Mouse (Mus musculus): ENCODE measurements around the gene Tpst2.

Gene Tpst2

DNA sequence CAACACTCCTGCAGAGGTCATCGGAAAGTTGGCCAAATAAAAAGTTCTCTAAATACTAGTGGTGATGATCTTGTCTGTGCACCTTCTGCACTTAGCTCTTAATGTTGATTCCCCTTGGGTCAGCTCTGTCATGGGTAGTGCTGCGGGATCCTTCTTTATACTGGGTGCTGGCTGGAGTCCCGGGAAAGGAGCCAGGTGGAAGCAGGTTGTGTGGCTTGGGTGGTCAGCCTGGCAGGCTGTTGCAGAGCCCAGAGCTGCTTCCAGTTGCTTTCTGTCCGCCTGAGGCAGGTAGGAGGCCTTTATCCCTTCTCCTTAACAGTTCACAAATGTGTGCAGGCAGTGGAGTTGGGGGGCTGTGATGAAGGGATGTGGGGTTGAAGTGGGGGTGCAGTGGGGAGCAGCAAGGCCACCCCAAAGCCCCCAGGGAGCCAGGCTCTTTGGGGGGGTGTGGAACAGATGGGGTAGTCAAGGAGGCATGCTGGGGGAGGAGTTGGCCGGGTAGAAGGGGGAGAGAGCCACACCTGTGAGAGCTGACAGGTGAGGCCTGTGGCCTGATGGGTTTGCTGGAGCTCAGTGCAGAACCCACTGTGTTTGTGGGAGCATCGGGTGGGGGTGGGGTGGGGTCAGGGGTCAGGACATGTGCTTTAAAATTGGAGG, 5.8 kb downstream of the Tpst2 start:
- no peak for DNase-seq (ENCODE audit: low read depth, low spot score)

- DNase-seq (ENCODE audit: low read depth, low spot score), result no peak
Measured at GRCm38 (mm10) chr5:112282780-112283482, 6.4 kb downstream of the Tpst2 start.

DNA sequence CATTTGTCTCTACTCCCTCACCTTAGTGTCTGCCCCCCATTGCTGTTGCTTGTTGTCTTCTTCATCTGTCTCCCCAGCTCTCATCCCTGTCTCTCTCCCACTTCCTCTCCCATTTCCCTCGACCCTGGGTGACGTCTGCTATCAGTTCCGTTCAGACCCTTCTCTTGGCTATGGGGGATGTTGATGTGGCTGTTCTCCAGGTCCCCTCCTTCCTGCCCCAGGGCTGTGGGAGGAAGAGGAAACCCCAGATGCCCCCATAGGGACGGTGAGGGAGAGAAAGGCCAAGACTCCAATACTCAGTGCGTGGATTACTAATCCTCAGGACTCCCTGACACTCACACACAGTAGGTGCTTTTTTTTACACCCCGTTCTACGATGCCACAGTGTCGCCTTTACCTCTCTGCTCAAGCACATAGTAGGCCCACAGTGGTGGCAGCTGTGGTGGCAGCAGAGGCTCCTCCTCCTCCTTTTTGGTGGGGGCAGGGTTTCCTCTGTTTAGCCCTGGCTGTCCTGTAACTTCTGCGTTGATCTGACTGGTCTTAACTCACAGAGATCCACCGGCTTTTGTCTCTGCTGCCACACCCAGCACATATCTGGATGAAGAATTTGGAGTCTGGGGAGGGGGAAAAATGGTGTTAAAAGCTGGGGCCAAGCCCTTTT, 7.2 kb downstream of the Tpst2 start:
- DNase-seq (ENCODE audit: low read depth, low spot score), result no peak

- DNase-seq (ENCODE audit: low read depth, low spot score), result no peak
Measured at GRCm38 (mm10) chr5:112284203-112284582, 7.7 kb downstream of the Tpst2 start.

DNA sequence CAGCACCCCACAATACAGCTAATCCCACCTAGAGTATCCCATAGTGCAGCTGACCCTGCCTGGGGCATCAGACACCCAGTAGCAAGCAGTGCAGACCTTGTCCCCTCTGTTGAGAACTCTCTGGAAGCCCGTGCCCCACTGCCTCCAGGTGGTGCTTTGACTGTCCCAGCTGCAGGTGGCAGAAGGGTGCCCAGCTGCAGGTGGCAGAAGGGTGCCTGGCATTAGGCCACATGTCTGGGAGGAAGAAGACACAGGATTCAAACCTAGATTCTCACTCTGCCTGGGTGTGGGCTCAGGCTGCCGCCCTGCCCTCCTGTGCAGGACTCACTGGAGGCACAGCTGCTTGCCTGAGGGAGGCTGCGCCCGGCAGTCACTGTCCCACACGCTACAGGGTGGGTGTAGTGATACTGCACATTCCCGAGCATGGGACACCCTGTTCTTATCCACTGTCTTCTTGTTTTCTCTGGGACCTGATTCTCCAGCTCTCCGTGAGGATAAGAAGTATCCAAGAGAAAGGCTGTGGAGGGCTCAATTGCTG, 9.1 kb downstream of the Tpst2 start:
- DNase-seq (ENCODE audit: low read depth, low spot score), result no peak

DNA sequence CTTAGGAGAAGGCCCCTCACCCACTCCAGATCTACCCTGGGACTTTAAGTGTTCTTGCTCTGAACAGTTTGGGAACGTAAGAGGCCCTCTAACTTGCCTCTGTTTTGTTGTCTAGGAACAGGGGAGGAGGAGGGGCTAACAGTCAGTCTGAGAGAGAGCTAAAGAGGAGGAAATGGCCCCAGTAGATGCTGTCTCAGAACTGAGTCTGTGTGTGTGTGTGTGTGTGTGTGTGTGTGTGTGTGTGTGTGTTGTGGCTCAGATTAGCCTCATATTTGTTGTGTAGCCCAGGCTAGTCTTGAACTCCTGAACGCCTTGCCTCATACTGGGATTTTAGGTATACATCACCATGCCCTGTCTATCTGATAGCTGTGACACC, 10.1 kb downstream of the Tpst2 start:
- no peak for DNase-seq (ENCODE audit: low read depth, low spot score)

- no peak for DNase-seq (ENCODE audit: low read depth, low spot score)
Measured at GRCm38 (mm10) chr5:112286984-112287641, 10.6 kb downstream of the Tpst2 start.

DNA sequence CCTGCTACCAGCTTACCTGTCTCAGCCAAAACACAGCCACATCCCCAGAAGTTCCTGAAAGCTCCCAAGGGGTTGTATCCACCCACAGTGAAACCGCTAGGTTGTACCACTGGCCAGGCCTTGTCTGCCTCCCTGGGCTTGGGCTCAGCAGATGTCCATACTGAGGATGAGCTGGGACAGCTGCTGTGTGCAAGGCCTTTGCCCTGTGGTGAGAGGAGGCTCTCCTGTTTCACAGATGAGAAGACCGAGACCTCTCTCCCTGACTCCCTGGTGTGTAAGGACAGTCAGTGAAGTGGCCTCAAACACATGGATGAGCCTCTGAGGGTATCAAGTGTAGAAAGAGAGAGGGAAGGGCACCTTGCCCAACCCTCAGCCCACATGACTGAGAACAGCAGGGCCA, 11.2 kb downstream of the Tpst2 start:
- DNase-seq (ENCODE audit: low read depth, low spot score), result no peak

GRCm38 (mm10) chr5:112288193-112289141, 12.0 kb downstream of the Tpst2 start:
- no peak for DNase-seq (ENCODE audit: low read depth, low spot score)

- no peak for DNase-seq (ENCODE audit: low read depth, low spot score)
Measured at GRCm38 (mm10) chr5:112289236-112289635, 12.7 kb downstream of the Tpst2 start.

- no peak for DNase-seq (ENCODE audit: low read depth, low spot score)
Measured at GRCm38 (mm10) chr5:112289819-112290535, 13.5 kb downstream of the Tpst2 start.

DNA sequence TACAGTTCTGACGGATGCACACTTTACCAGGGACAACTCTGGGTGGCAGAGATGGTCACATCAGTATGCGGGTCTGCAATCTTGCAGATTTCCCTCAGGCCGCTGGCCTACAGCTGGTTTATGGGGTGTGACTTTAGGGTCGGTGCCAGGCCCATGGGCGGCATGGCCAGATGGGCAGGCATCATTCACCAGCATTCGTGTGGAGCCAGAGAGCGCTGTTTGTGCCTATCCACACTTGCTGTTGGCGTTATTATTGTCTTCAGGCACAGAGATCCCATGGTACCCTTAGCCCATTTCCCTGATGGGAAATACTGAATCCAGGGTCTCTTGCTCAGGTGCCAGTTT, 14.0 kb downstream of the Tpst2 start:
- DNase-seq (ENCODE audit: low read depth, low spot score), result no peak

- DNase-seq (ENCODE audit: low read depth, low spot score), result no peak
Measured at GRCm38 (mm10) chr5:112291866-112292265, 15.4 kb downstream of the Tpst2 start.

DNA sequence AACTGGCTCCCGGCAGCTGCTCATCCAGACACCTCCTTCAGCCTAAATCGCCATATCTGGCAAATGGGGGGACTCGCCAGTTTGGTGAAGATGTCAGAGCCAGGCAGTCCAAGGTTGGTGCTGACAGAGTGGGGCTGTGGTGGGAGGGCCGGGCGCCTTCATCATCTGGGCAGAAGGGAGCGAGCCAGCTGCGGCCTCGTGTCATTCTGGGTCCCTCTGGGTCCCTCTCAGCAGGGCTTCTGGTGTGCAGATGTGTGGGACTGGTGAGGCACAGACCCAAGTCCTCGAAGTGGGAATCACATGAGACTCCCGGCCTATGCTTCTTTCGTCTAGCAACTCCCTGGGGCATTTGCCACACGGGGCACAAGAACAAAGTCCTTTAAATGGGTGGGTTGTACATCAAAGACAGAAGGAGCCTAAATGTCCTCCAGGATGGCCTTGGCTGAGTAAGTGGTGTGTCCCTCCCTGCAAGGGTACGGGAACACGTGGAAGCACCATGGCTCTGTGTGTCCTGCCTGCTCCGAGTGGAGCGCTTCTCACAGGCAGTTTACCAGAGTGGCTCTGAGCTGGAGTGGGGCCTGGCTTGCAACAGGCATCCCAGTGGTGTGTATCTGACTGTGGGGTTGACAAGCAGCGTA, 16.0 kb downstream of the Tpst2 start:
- no peak for DNase-seq (ENCODE audit: low read depth, low spot score)

DNA sequence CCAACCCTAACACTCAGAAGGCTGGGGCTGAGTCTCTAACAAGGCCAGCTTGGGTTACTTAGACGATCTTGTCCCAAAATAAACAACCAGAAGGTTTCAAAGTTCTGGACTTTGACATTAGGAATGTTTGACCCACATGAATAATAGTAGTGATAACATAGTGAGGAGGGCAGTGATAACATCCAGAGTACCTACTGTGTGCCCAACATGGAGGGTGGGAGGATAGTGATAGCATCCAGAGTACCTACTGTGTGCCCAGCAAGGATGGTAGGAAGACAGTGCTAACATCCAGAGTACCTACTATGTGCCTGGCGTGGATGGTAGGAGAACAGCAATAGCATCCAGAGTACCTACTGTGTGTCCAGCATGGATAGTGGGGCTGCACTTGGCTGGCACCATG, 17.3 kb downstream of the Tpst2 start:
- DNase-seq (ENCODE audit: low read depth, low spot score), result no peak

- DNase-seq (ENCODE audit: low read depth, low spot score), result no peak
Measured at GRCm38 (mm10) chr5:112294696-112295095, 18.2 kb downstream of the Tpst2 start.

- DNase-seq (ENCODE audit: low read depth, low spot score), result no peak
Measured at GRCm38 (mm10) chr5:112295162-112295561, 18.7 kb downstream of the Tpst2 start.

DNA sequence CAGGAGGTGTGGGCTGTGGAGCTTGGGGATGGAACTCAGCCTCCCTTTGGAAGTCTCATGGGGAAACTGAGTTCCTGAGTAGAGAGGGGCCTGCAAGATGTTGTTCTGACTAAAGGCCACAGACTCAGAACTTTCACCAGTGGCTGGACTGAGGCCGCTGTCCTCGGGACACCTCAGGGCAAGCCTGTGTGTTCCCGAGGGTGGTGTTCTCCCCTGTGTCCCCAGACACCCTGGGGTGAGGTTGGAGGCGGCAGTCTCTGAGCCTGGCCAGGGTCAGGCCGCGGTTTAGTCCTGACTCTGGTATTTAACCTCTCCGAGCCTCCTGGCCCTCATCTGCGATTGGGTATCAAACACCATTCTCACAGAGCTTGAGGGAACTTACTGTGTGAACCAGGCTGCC, 19.1 kb downstream of the Tpst2 start:
- no peak for DNase-seq (ENCODE audit: low read depth, low spot score)

GRCm38 (mm10) chr5:112296404-112297181, 20.1 kb downstream of the Tpst2 start:
- DNase-seq (ENCODE audit: low read depth, low spot score), result no peak
